Mouse (Mus musculus) T-helper 17 cell (primary cell): Measurements from ENCODE around the gene Rps6ka1.

ENCODE experiments used
- in situ Hi-C, 2 experiments: fragments of 300-600 bp; cut with MboI, MseI; formaldehyde crosslinking; loops; 1 replicate in 1 of 2; 2 replicates in 1 of 2; pipeline ENCODE4 v1.15.1; 2025; ENCODE audit warnings: high pct_unique_total_duplicates in 2 of 2

Rps6ka1 gene

DNA sequence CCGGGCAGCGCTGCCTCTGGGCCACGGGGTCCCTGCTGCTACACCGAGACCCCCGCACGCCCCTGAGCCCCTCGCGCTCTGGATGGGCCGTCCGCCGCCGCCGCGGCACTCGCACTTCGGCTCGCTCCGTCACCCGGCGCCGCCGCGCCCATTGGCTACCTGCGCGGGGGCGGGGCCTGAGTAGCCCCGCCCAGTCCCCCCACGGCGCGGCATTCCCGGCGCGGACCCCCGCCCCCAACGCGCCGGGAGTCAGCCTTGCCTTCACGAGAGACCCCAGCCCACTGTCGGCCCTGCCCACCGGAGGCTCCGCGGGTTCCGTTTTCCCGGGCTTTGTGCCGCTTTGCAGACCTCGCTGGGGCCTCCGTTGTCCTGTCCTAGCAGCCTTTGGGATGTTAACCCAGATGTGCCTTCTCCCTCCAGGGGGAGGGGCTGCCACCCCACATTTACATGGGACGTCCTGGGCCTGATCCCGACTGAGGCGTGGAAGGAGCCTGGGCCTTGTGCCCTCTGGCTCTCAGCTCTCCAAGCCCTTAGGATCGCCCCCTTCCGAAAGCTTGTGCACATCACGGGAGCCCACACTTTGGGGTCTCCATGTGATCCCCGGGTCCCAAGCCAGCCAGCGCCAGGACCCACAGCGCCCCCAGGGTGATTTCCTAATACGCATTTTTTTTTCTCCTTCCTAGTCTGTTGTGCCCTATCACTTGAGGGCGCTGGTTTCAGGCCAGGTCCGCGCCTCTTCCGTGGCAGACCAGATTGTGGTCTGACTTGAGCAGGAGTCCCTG is at the start of gene Rps6ka1:
TSS of gene Rps6ka1 (minus strand) at position 126 of the 782 bp plus-strand sequence.
- in situ Hi-C loops, result no loop called here

GRCm38 (mm10) chr4:133931785-133932184 is 44.2 kb upstream of the Rps6ka1 start:
- in situ Hi-C loops, result no loop called here

GRCm38 (mm10) chr4:133931349-133931748 is 43.8 kb upstream of the Rps6ka1 start:
- in situ Hi-C loops, result no loop called here

DNA sequence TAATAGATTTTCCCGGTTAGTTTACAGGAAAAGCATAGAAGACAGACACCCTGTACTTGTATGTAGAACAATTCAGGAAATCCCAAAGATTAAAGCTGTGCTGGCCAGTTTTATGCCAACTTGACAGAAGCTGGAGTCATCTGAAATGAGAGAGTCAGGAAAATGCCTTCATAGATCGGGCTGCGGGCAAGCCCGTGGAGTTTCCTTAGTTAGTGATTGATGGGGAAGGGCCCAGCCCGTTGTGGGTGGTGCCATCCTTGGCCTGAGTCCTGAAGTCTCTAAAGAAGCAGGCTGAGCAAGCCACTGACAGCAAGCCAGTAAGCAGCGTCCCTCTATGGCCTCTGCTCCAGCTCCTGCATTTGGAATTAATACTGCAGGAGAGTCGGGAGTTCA is 41.7 kb upstream of the Rps6ka1 start:
- in situ Hi-C loops, result no loop called here

DNA sequence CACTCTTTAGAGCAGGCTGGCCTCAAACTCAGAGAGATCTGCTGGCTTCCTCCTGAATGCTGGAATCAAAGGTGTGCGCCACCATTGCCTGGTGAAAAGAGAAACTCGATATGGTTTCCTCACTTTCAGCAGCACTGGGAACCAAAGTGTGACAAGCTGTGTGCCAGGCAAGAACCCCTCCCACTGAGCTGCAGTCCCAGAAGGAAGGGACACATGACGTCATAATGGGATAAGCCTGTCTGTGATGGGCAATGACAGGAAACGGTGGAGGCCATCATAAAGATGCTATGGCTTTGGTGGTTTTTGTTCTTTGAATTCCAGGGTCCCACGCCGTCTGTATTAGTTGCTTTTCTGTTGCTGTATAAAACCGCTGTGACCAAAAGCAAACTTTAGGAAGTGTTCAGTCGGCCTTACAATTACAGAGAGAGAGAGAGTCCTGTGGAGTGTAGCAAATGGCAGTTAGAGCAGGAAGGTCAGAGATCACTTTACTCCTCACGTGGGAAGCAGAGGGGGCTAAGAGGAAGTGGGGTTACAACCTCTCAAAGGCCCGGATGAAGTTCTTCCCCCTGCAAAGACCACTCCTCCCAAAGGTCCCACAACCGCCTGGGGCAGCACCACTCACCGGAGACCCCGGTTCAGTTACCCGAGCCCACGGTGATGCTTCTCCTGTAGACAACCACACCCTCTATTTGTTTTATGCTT is 41.1 kb upstream of the Rps6ka1 start:
- in situ Hi-C loops, result no loop called here

DNA sequence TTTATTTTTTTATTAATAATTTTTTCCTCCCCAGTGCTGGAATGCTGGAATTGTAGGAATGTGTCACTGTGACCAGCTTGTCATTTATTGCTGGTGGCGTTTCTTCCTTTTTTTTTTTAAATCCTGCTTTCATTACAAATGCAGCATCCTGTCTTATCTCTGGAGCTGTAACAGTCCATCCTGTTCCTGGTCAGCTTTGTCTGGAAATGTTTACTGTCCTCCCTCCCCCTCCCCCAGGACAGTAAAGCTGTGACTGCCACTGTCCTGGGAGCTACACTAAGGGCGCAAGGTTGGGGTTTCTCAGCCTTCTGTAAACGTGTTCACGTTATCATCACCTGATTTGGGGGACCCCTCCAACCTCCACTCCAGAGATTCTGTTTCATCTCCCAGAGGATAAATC is 37.6 kb upstream of the Rps6ka1 start:
- in situ Hi-C loops, result no loop called here

DNA sequence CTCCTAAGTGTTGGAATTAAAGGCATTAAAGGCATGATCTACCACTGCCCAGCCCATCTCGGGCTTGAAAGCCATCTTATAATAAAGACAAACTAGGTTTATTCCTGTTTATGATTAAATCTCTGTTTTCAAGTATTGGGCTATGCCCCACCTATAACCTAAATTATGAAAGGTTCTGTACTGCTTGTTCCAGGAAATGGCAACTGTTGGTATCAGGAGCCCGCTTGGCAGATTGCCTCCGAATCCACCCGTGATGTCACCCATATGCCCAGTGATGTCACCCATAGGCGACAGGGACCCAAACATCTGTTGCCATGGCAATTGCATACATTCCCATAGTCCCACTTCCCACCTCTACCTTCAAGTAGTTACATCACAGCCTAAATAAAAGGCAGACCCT is 36.1 kb upstream of the Rps6ka1 start:
- in situ Hi-C loops, result loop anchor here (5.0 to 25.0 kb wide), 2 partner anchors 49 to 1311 kb away; no protein-coding TSS in a partner anchor

GRCm38 (mm10) chr4:133918093-133918825 is 30.7 kb upstream of the Rps6ka1 start:
- in situ Hi-C loops, result loop anchor here in 1 of 2 experiments (25.0 kb wide), 1 partner anchor 1306 kb away; no protein-coding TSS in a partner anchor

DNA sequence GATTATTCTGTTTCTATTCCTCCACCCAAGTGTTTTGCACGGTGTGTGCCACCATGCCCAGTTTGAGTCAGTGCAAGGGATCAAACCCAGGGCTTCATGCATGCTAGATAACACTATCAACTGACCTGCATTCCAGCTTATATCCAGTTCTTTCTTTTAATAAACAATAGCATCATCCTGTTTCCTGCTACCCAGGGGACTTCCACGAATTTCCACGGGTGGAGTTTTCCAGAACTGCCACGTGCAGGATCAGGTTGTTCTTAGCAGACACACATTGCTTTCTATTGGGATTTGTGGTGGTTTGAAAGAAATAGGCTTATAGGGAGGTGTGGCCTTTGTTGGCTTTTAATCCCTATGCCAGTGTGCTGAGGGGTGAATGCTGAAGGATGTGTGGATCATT is 24.4 kb upstream of the Rps6ka1 start:
- in situ Hi-C loops, result loop anchor here in 1 of 2 experiments (25.0 kb wide), 1 partner anchor 1300 kb away; no protein-coding TSS in a partner anchor

- in situ Hi-C loops, result loop anchor here in 1 of 2 experiments (25.0 kb wide), 1 partner anchor 1298 kb away; no protein-coding TSS in a partner anchor
Measured at GRCm38 (mm10) chr4:133910236-133911211, 22.9 kb upstream of the Rps6ka1 start.

GRCm38 (mm10) chr4:133908051-133908450 is 20.5 kb upstream of the Rps6ka1 start:
- in situ Hi-C loops, result loop anchor here in 1 of 2 experiments (25.0 kb wide), 1 partner anchor 1296 kb away; no protein-coding TSS in a partner anchor

GRCm38 (mm10) chr4:133907086-133907485 is 19.5 kb upstream of the Rps6ka1 start:
- in situ Hi-C loops, result loop anchor here in 1 of 2 experiments (25.0 kb wide), 1 partner anchor 1295 kb away; no protein-coding TSS in a partner anchor

GRCm38 (mm10) chr4:133906336-133906735 is 18.7 kb upstream of the Rps6ka1 start:
- in situ Hi-C loops, result loop anchor here in 1 of 2 experiments (25.0 kb wide), 1 partner anchor 1294 kb away; no protein-coding TSS in a partner anchor

- in situ Hi-C loops, result loop anchor here in 1 of 2 experiments (25.0 kb wide), 1 partner anchor 1293 kb away; no protein-coding TSS in a partner anchor
Measured at GRCm38 (mm10) chr4:133905167-133905566, 17.6 kb upstream of the Rps6ka1 start.

GRCm38 (mm10) chr4:133904326-133904725 is 16.7 kb upstream of the Rps6ka1 start:
- in situ Hi-C loops, result loop anchor here in 1 of 2 experiments (25.0 kb wide), 1 partner anchor 1292 kb away; no protein-coding TSS in a partner anchor

DNA sequence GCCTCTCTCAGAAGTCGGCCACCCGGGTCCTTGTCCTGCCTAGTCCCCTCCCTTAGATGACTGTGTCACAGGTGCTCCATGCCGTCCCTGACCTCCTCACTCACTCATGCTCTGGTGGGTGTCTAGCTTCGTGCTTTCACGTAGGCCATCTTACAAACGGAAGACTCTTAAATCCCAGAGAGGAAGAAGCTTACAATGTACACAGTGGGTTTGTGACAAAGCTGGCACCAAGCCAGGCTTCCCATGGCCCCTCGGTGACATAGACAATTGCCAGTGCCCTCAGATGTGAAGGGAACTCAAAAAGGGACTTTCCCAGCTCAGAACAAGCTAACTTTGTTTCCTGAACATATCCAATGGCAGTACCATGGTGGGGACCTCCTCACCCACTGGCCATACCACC is 15.8 kb upstream of the Rps6ka1 start:
- in situ Hi-C loops, result loop anchor here in 1 of 2 experiments (25.0 kb wide), 1 partner anchor 1291 kb away; no protein-coding TSS in a partner anchor

DNA sequence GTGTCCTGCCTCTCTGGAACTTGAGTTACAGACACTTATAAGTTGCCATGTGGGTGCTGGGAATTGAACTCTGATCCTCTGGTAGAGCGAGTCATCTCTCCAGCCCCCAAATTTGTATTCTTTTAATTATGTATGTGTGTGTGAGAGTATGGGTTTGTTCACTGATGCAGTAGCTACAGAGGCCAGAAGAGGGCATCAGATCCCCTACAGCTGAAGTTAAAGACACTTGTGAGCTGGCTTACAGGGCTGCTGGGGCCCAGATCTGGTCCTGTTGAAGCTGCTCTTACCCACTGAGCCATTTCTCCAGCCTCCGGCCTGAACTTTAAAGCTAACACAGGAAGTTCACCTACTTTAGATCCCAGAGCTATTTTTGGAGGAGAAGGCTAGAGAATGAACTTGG is 14.9 kb upstream of the Rps6ka1 start:
- in situ Hi-C loops, result loop anchor here in 1 of 2 experiments (25.0 kb wide), 1 partner anchor 1290 kb away; no protein-coding TSS in a partner anchor

DNA sequence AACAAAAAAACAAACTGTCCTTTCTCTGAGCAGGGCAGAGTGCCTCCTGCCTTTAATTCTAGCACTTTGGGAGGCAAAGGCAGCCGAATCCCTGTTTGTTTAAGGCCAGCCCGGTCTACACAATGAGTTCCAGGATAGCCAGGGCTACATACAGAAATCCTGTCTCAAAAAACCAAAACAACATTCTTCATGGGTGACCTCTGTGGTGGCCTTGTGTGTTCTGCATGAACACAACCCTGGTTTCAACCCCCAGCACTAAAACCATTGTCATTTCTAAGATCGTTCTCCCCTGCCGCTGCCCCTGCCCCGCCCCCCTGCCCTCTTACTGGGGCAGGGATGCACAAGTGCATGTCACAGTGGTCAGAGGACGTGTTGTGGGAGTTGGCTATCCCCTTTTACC is 13.3 kb upstream of the Rps6ka1 start:
- in situ Hi-C loops, result loop anchor here in 1 of 2 experiments (25.0 kb wide), 1 partner anchor 1289 kb away; no protein-coding TSS in a partner anchor

GRCm38 (mm10) chr4:133900352-133900751 is 12.8 kb upstream of the Rps6ka1 start:
- in situ Hi-C loops, result loop anchor here in 1 of 2 experiments (25.0 kb wide), 1 partner anchor 1288 kb away; no protein-coding TSS in a partner anchor
